Mouse (Mus musculus): ENCODE results near the gene Tubb2a. TPM values are rescaled to one million over a fixed set of nuclear protein-coding genes. Genes with fewer than 3 reads are reported as not detected.

Gene Tubb2a
- polyA plus RNA-seq, 1 experiment, result 28.7 TPM

- Histone ChIP-seq H3K27me3 (ENCODE audit: control insufficient read depth, insufficient read depth, low read length, poor library complexity, severe bottlenecking) (no peaks in the 10 kb centered on the region), H3K36me3 (ENCODE audit: control insufficient read depth, insufficient read depth, low read length, poor library complexity, severe bottlenecking) (no peaks in the 10 kb centered on the region), H3K9ac (ENCODE audit: low read depth, poor library complexity, severe bottlenecking) (no peak overlapping the region), H3K9me3 (replicated peaks; ENCODE audit: control insufficient read depth, insufficient read depth, low read length, poor library complexity, severe bottlenecking) (no peaks in the 10 kb centered on the region), H3K4me3 (ENCODE audit: low read depth, low read length) (no peak overlapping the region), H3K4me1 (ENCODE audit: control insufficient read depth, insufficient read depth, low read length) (peaks cover 2% of the 10 kb centered on the region), H3K27ac (ENCODE audit: insufficient read depth, low read length) (no peak overlapping the region)
- no peak for TF ChIP-seq EP300 (IDR thresholded peaks at IDR 0.05; ENCODE audit: insufficient read depth, low read depth, low read length)
- no peak for TF ChIP-seq POLR2A (IDR thresholded peaks at IDR 0.05; ENCODE audit: insufficient read depth, low read length)
- TF ChIP-seq CTCF (IDR thresholded peaks at IDR 0.05; ENCODE audit: low read depth, low read length), result no peak
Measured at GRCm38 (mm10) chr13:34066351-34066750, 11.5 kb downstream of the Tubb2a start.

GRCm38 (mm10) chr13:34062466-34062865 lies 15.3 kb downstream of the Tubb2a start:
- TF ChIP-seq EP300 (IDR thresholded peaks at IDR 0.05; ENCODE audit: insufficient read depth, low read depth, low read length), result no peak
- TF ChIP-seq CTCF (IDR thresholded peaks at IDR 0.05; ENCODE audit: low read depth, low read length), result no peak
- TF ChIP-seq POLR2A (IDR thresholded peaks at IDR 0.05; ENCODE audit: insufficient read depth, low read length), result no peak
- peaks cover 2% of the 10 kb centered on the region for H3K4me1 ChIP-seq (ENCODE audit: control insufficient read depth, insufficient read depth, low read length)
- no peak overlapping the region for H3K9ac ChIP-seq (ENCODE audit: low read depth, poor library complexity, severe bottlenecking)
- no peaks in the 10 kb centered on the region for H3K9me3 ChIP-seq (replicated peaks; ENCODE audit: control insufficient read depth, insufficient read depth, low read length, poor library complexity, severe bottlenecking)
- no peak overlapping the region for H3K27ac ChIP-seq (ENCODE audit: insufficient read depth, low read length)
- H3K27me3 ChIP-seq (ENCODE audit: control insufficient read depth, insufficient read depth, low read length, poor library complexity, severe bottlenecking), result no peaks in the 10 kb centered on the region
- no peaks in the 10 kb centered on the region for H3K36me3 ChIP-seq (ENCODE audit: control insufficient read depth, insufficient read depth, low read length, poor library complexity, severe bottlenecking)
- H3K4me3 ChIP-seq (ENCODE audit: low read depth, low read length), result no peak overlapping the region

GRCm38 (mm10) chr13:34060061-34060460 lies 17.7 kb downstream of the Tubb2a start:
- no peaks in the 10 kb centered on the region for H3K9me3 ChIP-seq (replicated peaks; ENCODE audit: control insufficient read depth, insufficient read depth, low read length, poor library complexity, severe bottlenecking)
- H3K36me3 ChIP-seq (ENCODE audit: control insufficient read depth, insufficient read depth, low read length, poor library complexity, severe bottlenecking), result no peaks in the 10 kb centered on the region
- peaks cover 2% of the 10 kb centered on the region for H3K4me1 ChIP-seq (ENCODE audit: control insufficient read depth, insufficient read depth, low read length)
- H3K4me3 ChIP-seq (ENCODE audit: low read depth, low read length), result no peak overlapping the region
- H3K9ac ChIP-seq (ENCODE audit: low read depth, poor library complexity, severe bottlenecking), result no peak overlapping the region
- no peak for TF ChIP-seq EP300 (IDR thresholded peaks at IDR 0.05; ENCODE audit: insufficient read depth, low read depth, low read length)
- no peak for TF ChIP-seq CTCF (IDR thresholded peaks at IDR 0.05; ENCODE audit: low read depth, low read length)
- TF ChIP-seq POLR2A (IDR thresholded peaks at IDR 0.05; ENCODE audit: insufficient read depth, low read length), result no peak
- H3K27me3 ChIP-seq (ENCODE audit: control insufficient read depth, insufficient read depth, low read length, poor library complexity, severe bottlenecking), result no peaks in the 10 kb centered on the region
- no peak overlapping the region for H3K27ac ChIP-seq (ENCODE audit: insufficient read depth, low read length)

GRCm38 (mm10) chr13:34057252-34057651 lies 20.6 kb downstream of the Tubb2a start:
- Histone ChIP-seq H3K4me3 (ENCODE audit: low read depth, low read length) (no peak overlapping the region), H3K9me3 (replicated peaks; ENCODE audit: control insufficient read depth, insufficient read depth, low read length, poor library complexity, severe bottlenecking) (no peaks in the 10 kb centered on the region), H3K36me3 (ENCODE audit: control insufficient read depth, insufficient read depth, low read length, poor library complexity, severe bottlenecking) (no peaks in the 10 kb centered on the region), H3K9ac (ENCODE audit: low read depth, poor library complexity, severe bottlenecking) (no peak overlapping the region), H3K27ac (ENCODE audit: insufficient read depth, low read length) (no peak overlapping the region), H3K27me3 (ENCODE audit: control insufficient read depth, insufficient read depth, low read length, poor library complexity, severe bottlenecking) (no peaks in the 10 kb centered on the region), H3K4me1 (ENCODE audit: control insufficient read depth, insufficient read depth, low read length) (no peaks in the 10 kb centered on the region)
- TF ChIP-seq CTCF (IDR thresholded peaks at IDR 0.05; ENCODE audit: low read depth, low read length), result no peak
- TF ChIP-seq EP300 (IDR thresholded peaks at IDR 0.05; ENCODE audit: insufficient read depth, low read depth, low read length), result no peak
- no peak for TF ChIP-seq POLR2A (IDR thresholded peaks at IDR 0.05; ENCODE audit: insufficient read depth, low read length)

- Histone ChIP-seq H3K9ac (ENCODE audit: low read depth, poor library complexity, severe bottlenecking) (no peak overlapping the region), H3K9me3 (replicated peaks; ENCODE audit: control insufficient read depth, insufficient read depth, low read length, poor library complexity, severe bottlenecking) (no peaks in the 10 kb centered on the region), H3K27me3 (ENCODE audit: control insufficient read depth, insufficient read depth, low read length, poor library complexity, severe bottlenecking) (no peaks in the 10 kb centered on the region), H3K36me3 (ENCODE audit: control insufficient read depth, insufficient read depth, low read length, poor library complexity, severe bottlenecking) (no peaks in the 10 kb centered on the region), H3K4me3 (ENCODE audit: low read depth, low read length) (no peak overlapping the region), H3K27ac (ENCODE audit: insufficient read depth, low read length) (no peak overlapping the region), H3K4me1 (ENCODE audit: control insufficient read depth, insufficient read depth, low read length) (no peaks in the 10 kb centered on the region)
- TF ChIP-seq CTCF (IDR thresholded peaks at IDR 0.05; ENCODE audit: low read depth, low read length) (no peak), POLR2A (IDR thresholded peaks at IDR 0.05; ENCODE audit: insufficient read depth, low read length) (no peak), EP300 (IDR thresholded peaks at IDR 0.05; ENCODE audit: insufficient read depth, low read depth, low read length) (no peak)
Measured at GRCm38 (mm10) chr13:34054983-34055382, 22.8 kb downstream of the Tubb2a start.

GRCm38 (mm10) chr13:34054391-34054790 lies 23.4 kb downstream of the Tubb2a start:
- Histone ChIP-seq H3K9me3 (replicated peaks; ENCODE audit: control insufficient read depth, insufficient read depth, low read length, poor library complexity, severe bottlenecking) (no peaks in the 10 kb centered on the region), H3K4me1 (ENCODE audit: control insufficient read depth, insufficient read depth, low read length) (no peaks in the 10 kb centered on the region), H3K27me3 (ENCODE audit: control insufficient read depth, insufficient read depth, low read length, poor library complexity, severe bottlenecking) (no peaks in the 10 kb centered on the region), H3K36me3 (ENCODE audit: control insufficient read depth, insufficient read depth, low read length, poor library complexity, severe bottlenecking) (no peaks in the 10 kb centered on the region), H3K4me3 (ENCODE audit: low read depth, low read length) (no peak overlapping the region), H3K9ac (ENCODE audit: low read depth, poor library complexity, severe bottlenecking) (no peak overlapping the region), H3K27ac (ENCODE audit: insufficient read depth, low read length) (no peak overlapping the region)
- TF ChIP-seq POLR2A (IDR thresholded peaks at IDR 0.05; ENCODE audit: insufficient read depth, low read length) (no peak), EP300 (IDR thresholded peaks at IDR 0.05; ENCODE audit: insufficient read depth, low read depth, low read length) (no peak), CTCF (IDR thresholded peaks at IDR 0.05; ENCODE audit: low read depth, low read length) (no peak)
